Mouse (Mus musculus): ENCODE measurements around the gene Scn5a. TPM values are rescaled to one million over a fixed set of nuclear protein-coding genes. Genes with fewer than 3 reads are reported as not detected.

The Scn5a gene
- polyA plus RNA-seq, 1 experiment: 0.49 TPM

DNA sequence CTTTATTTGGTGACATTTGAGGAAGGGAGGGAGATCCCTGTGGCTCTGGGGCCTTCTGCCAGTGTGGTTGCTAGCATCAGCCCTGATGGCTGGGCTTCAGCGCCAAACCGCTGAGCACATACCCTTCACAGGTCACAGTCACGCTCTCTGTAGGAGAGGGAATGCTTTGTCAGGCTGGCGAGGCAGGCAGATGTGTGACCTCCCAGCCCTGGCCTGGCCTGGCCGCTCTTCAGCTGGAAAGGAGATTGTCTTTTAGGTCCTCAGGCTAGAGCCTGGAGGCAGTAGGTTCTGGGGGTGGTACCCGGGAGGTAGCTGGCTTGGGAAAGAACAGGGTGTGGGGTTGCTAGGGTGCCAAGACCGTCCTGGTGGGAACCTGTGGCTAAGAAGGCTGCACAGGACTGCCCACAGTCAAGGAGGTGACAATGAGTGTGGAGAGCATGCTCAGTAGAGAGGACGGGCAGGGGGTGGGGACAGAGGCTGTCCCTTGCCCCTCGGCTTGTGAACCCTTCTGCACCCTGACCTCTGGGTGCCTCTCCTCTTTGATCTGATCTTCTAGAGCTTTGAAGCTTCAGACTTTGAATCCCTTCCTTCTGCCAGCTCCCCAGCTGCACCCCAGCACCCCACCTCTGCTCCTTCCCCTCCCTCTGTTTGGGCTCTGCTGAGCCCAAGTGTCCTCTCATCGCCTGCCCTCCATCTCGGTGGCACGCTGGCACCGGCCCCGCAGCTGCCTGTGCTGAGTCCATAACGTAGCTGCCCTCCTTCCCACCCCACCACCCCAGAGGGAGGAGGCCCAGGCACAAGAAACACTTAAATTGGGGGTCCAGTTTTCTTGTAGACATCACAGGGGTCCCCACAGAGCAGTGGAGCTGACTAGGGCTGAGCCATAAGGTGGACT is 103.9 kb downstream of the Scn5a start:
- Histone ChIP-seq H3K9me3 (replicated peaks; ENCODE audit: control insufficient read depth, insufficient read depth, low read length, poor library complexity, severe bottlenecking) (no peaks in the 10 kb centered on the region), H3K27me3 (ENCODE audit: control insufficient read depth, insufficient read depth, low read length, poor library complexity, severe bottlenecking) (no peaks in the 10 kb centered on the region), H3K27ac (ENCODE audit: insufficient read depth, low read length) (no peak overlapping the region), H3K4me1 (ENCODE audit: control insufficient read depth, insufficient read depth, low read length) (no peaks in the 10 kb centered on the region), H3K36me3 (ENCODE audit: control insufficient read depth, insufficient read depth, low read length, poor library complexity, severe bottlenecking) (no peaks in the 10 kb centered on the region), H3K4me3 (ENCODE audit: low read depth, low read length) (no peak overlapping the region), H3K9ac (ENCODE audit: low read depth, poor library complexity, severe bottlenecking) (no peak overlapping the region)
- TF ChIP-seq POLR2A (IDR thresholded peaks at IDR 0.05; ENCODE audit: insufficient read depth, low read length) (no peak), EP300 (IDR thresholded peaks at IDR 0.05; ENCODE audit: insufficient read depth, low read depth, low read length) (no peak), CTCF (IDR thresholded peaks at IDR 0.05; ENCODE audit: low read depth, low read length) (no peak)

DNA sequence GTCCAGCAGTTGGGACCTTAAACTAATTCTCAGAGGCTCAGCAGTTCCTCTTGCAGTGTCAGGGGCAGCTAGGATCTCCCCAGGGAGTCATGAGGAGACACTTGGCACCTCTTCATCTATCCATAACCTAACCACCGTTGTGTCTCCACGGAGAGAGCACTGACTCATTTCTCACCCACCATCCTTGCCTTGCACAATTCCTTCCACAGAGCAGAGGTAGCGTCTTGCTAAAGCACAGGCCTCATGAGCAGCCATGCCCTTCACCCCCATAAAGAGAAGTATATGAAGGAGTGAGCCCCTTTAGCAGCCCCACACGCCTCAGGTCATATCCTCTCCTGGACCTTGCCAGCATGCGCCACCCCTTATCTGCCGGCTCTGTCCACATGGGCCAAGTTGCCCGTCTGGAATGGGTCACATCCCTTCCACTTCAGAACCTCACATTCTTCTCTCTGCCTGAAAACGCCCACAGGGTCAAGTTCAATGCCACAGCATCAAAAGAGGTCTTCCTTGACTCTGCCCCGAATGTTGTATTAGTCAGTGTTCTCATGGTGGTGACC is 105.1 kb downstream of the Scn5a start:
- TF ChIP-seq POLR2A (IDR thresholded peaks at IDR 0.05; ENCODE audit: insufficient read depth, low read length): no peak
- no peak for TF ChIP-seq CTCF (IDR thresholded peaks at IDR 0.05; ENCODE audit: low read depth, low read length)
- no peak for TF ChIP-seq EP300 (IDR thresholded peaks at IDR 0.05; ENCODE audit: insufficient read depth, low read depth, low read length)
- Histone ChIP-seq H3K27me3 (ENCODE audit: control insufficient read depth, insufficient read depth, low read length, poor library complexity, severe bottlenecking) (no peaks in the 10 kb centered on the region), H3K27ac (ENCODE audit: insufficient read depth, low read length) (no peak overlapping the region), H3K4me1 (ENCODE audit: control insufficient read depth, insufficient read depth, low read length) (no peaks in the 10 kb centered on the region), H3K9me3 (replicated peaks; ENCODE audit: control insufficient read depth, insufficient read depth, low read length, poor library complexity, severe bottlenecking) (no peaks in the 10 kb centered on the region), H3K9ac (ENCODE audit: low read depth, poor library complexity, severe bottlenecking) (no peak overlapping the region), H3K36me3 (ENCODE audit: control insufficient read depth, insufficient read depth, low read length, poor library complexity, severe bottlenecking) (no peaks in the 10 kb centered on the region), H3K4me3 (ENCODE audit: low read depth, low read length) (no peak overlapping the region)

GRCm38 (mm10) chr9:119473011-119473410 is 105.8 kb downstream of the Scn5a start:
- H3K9ac ChIP-seq (ENCODE audit: low read depth, poor library complexity, severe bottlenecking): no peak overlapping the region
- no peak overlapping the region for H3K4me3 ChIP-seq (ENCODE audit: low read depth, low read length)
- H3K4me1 ChIP-seq (ENCODE audit: control insufficient read depth, insufficient read depth, low read length): no peaks in the 10 kb centered on the region
- H3K36me3 ChIP-seq (ENCODE audit: control insufficient read depth, insufficient read depth, low read length, poor library complexity, severe bottlenecking): no peaks in the 10 kb centered on the region
- no peak for TF ChIP-seq POLR2A (IDR thresholded peaks at IDR 0.05; ENCODE audit: insufficient read depth, low read length)
- no peak for TF ChIP-seq CTCF (IDR thresholded peaks at IDR 0.05; ENCODE audit: low read depth, low read length)
- TF ChIP-seq EP300 (IDR thresholded peaks at IDR 0.05; ENCODE audit: insufficient read depth, low read depth, low read length): no peak
- no peaks in the 10 kb centered on the region for H3K27me3 ChIP-seq (ENCODE audit: control insufficient read depth, insufficient read depth, low read length, poor library complexity, severe bottlenecking)
- H3K27ac ChIP-seq (ENCODE audit: insufficient read depth, low read length): no peak overlapping the region
- no peaks in the 10 kb centered on the region for H3K9me3 ChIP-seq (replicated peaks; ENCODE audit: control insufficient read depth, insufficient read depth, low read length, poor library complexity, severe bottlenecking)

- no peak overlapping the region for H3K27ac ChIP-seq (ENCODE audit: insufficient read depth, low read length)
- H3K4me3 ChIP-seq (ENCODE audit: low read depth, low read length): no peak overlapping the region
- H3K9ac ChIP-seq (ENCODE audit: low read depth, poor library complexity, severe bottlenecking): no peak overlapping the region
- no peaks in the 10 kb centered on the region for H3K27me3 ChIP-seq (ENCODE audit: control insufficient read depth, insufficient read depth, low read length, poor library complexity, severe bottlenecking)
- H3K9me3 ChIP-seq (replicated peaks; ENCODE audit: control insufficient read depth, insufficient read depth, low read length, poor library complexity, severe bottlenecking): no peaks in the 10 kb centered on the region
- no peaks in the 10 kb centered on the region for H3K4me1 ChIP-seq (ENCODE audit: control insufficient read depth, insufficient read depth, low read length)
- TF ChIP-seq CTCF (IDR thresholded peaks at IDR 0.05; ENCODE audit: low read depth, low read length) (no peak), POLR2A (IDR thresholded peaks at IDR 0.05; ENCODE audit: insufficient read depth, low read length) (no peak), EP300 (IDR thresholded peaks at IDR 0.05; ENCODE audit: insufficient read depth, low read depth, low read length) (no peak)
- H3K36me3 ChIP-seq (ENCODE audit: control insufficient read depth, insufficient read depth, low read length, poor library complexity, severe bottlenecking): no peaks in the 10 kb centered on the region
These were observed 106.4 kb downstream of the Scn5a start for GRCm38 (mm10) chr9:119472412-119472918.

GRCm38 (mm10) chr9:119469691-119470353 is 109.0 kb downstream of the Scn5a start:
- Histone ChIP-seq H3K9ac (ENCODE audit: low read depth, poor library complexity, severe bottlenecking) (no peak overlapping the region), H3K27me3 (ENCODE audit: control insufficient read depth, insufficient read depth, low read length, poor library complexity, severe bottlenecking) (no peaks in the 10 kb centered on the region), H3K9me3 (replicated peaks; ENCODE audit: control insufficient read depth, insufficient read depth, low read length, poor library complexity, severe bottlenecking) (no peaks in the 10 kb centered on the region), H3K27ac (ENCODE audit: insufficient read depth, low read length) (no peak overlapping the region), H3K4me1 (ENCODE audit: control insufficient read depth, insufficient read depth, low read length) (no peaks in the 10 kb centered on the region), H3K4me3 (ENCODE audit: low read depth, low read length) (no peak overlapping the region), H3K36me3 (ENCODE audit: control insufficient read depth, insufficient read depth, low read length, poor library complexity, severe bottlenecking) (no peaks in the 10 kb centered on the region)
- no peak for TF ChIP-seq EP300 (IDR thresholded peaks at IDR 0.05; ENCODE audit: insufficient read depth, low read depth, low read length)
- TF ChIP-seq POLR2A (IDR thresholded peaks at IDR 0.05; ENCODE audit: insufficient read depth, low read length): no peak
- TF ChIP-seq CTCF (IDR thresholded peaks at IDR 0.05; ENCODE audit: low read depth, low read length): no peak
